Mouse (Mus musculus): ENCODE results near the gene Fchsd2.

DNA sequence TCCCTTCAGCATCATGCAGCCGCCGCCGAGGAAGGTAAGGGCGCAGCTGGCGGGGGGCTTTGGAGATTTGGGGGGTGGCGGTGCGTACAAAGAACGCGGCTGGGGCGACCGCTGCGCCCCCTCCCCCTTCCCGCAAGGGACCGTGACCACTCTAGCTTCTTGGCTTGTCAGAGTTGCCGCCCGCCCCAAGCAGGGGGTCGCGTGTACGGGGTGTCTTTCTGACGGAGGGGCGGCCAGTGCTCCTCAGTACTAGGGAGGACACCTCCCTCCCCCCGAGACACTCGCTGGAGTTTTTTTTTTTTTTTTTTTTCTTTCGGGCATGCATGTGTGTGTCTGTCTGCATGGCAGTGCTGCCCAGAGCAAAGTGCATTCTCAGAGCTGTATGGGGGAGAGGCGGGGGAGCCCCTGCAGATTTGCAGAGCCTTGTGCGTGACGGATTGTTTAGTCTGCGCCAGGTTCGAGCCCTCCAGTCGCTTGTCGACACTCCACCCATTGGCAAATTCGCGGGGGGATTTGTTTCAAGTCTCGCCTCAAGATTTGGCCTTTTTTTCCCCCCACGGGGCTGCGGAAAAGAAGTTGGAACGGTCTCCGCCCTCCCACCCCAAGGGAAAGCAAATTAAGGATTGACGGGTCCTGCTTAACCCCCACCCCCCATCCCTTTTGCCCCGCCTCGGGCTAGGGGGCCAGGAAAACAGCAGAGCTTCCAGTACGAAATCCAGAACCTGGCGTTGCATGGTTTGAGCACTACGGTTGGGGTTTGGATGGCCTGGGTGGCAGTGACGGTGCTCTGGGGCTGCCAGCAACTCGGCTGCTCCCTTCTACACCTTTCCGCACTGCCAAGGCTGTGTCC, 16.6 kb downstream of the Fchsd2 start:
- TF ChIP-seq GATA1 (IDR thresholded peaks at IDR 0.05; ENCODE audit: borderline replicate concordance, low read length), result no peak
- no peak for TF ChIP-seq FLI1 (IDR thresholded peaks at IDR 0.05; ENCODE audit: low read length)
